Mouse (Mus musculus) granulocyte monocyte progenitor cell, adult 5-6 weeks (primary cell): Measurements from ENCODE around the gene Mthfd1l. TPM values are rescaled to one million over a fixed set of nuclear protein-coding genes. Genes with fewer than 3 reads are reported as not detected.
A peak's percentile ranks its signal among the peaks of the same experiment; 100 is the strongest.

Source experiments
- ATAC-seq: replicated peaks from 2 replicates; pipeline ENCODE4 v1.8.0; 2016; ENCODE audit warnings: mild to moderate bottlenecking, moderate TSS enrichment, inconsistent platforms; ENCODE audit not compliant: poor library complexity, severe bottlenecking
- total RNA-seq, 2 experiments: library from RNA; stranded (forward) in 1 of 2; stranded (reverse) in 1 of 2; fragments of 200-712, 200-1000 nt in 1 of 2; fragments of >200 nt in 1 of 2; fragmentation: Nextera tagmentation in 1 of 2; gene quantifications; 2 replicates each; pipeline ENCODE4 v1.2.3; 2014 to 2017

Gene Mthfd1l
- total RNA-seq, 2 experiments from 2014 or later: 50.0 to 111 TPM

- ATAC-seq: no peak
Measured at GRCm38 (mm10) chr10:4036476-4036875, 63.6 kb downstream of the Mthfd1l start.

- peak; percentile 33; the same call in 1 of the 2 replicates for ATAC-seq
Measured at GRCm38 (mm10) chr10:4037066-4037465, 64.1 kb downstream of the Mthfd1l start.

GRCm38 (mm10) chr10:4038576-4038975 is 65.7 kb downstream of the Mthfd1l start:
- no peak for ATAC-seq

- ATAC-seq: peak; percentile 65
Measured at GRCm38 (mm10) chr10:4041691-4042090, 68.8 kb downstream of the Mthfd1l start.

- no peak for ATAC-seq
Measured at GRCm38 (mm10) chr10:4044421-4044820, 71.5 kb downstream of the Mthfd1l start.

GRCm38 (mm10) chr10:4046496-4046895 is 73.6 kb downstream of the Mthfd1l start:
- no peak for ATAC-seq

- no peak for ATAC-seq
Measured at GRCm38 (mm10) chr10:4047666-4048065, 74.7 kb downstream of the Mthfd1l start.

GRCm38 (mm10) chr10:4050236-4050635 is 77.3 kb downstream of the Mthfd1l start:
- no peak for ATAC-seq

GRCm38 (mm10) chr10:4052711-4053110 is 79.8 kb downstream of the Mthfd1l start:
- no peak for ATAC-seq

- ATAC-seq: no peak
Measured at GRCm38 (mm10) chr10:4053278-4054061, 80.6 kb downstream of the Mthfd1l start.

GRCm38 (mm10) chr10:4054589-4054988 is 81.7 kb downstream of the Mthfd1l start:
- no peak for ATAC-seq

GRCm38 (mm10) chr10:4057397-4057796 is 84.5 kb downstream of the Mthfd1l start:
- ATAC-seq: no peak

GRCm38 (mm10) chr10:4057832-4058231 is 84.9 kb downstream of the Mthfd1l start:
- no peak for ATAC-seq

- ATAC-seq: no peak
Measured at GRCm38 (mm10) chr10:4061071-4061987, 88.4 kb downstream of the Mthfd1l start.

GRCm38 (mm10) chr10:4063537-4063936 is 90.6 kb downstream of the Mthfd1l start:
- no peak for ATAC-seq

- ATAC-seq: peak; percentile 99
Measured at GRCm38 (mm10) chr10:4065295-4066084, 92.6 kb downstream of the Mthfd1l start.

GRCm38 (mm10) chr10:4069258-4069826 is 96.4 kb downstream of the Mthfd1l start:
- ATAC-seq: no peak

GRCm38 (mm10) chr10:4070061-4070460 is 97.1 kb downstream of the Mthfd1l start:
- ATAC-seq: no peak

GRCm38 (mm10) chr10:4071069-4071844 is 98.3 kb downstream of the Mthfd1l start:
- no peak for ATAC-seq
